Mouse (Mus musculus): ENCODE data around the gene Trim63. TPM values are rescaled to one million over a fixed set of nuclear protein-coding genes. Genes with fewer than 3 reads are reported as not detected.
A peak's percentile ranks its signal among the peaks of the same experiment; 100 is the strongest.

The Trim63 gene
- polyA plus RNA-seq, 1 experiment from 2014 or later = 1.0 TPM

DNA sequence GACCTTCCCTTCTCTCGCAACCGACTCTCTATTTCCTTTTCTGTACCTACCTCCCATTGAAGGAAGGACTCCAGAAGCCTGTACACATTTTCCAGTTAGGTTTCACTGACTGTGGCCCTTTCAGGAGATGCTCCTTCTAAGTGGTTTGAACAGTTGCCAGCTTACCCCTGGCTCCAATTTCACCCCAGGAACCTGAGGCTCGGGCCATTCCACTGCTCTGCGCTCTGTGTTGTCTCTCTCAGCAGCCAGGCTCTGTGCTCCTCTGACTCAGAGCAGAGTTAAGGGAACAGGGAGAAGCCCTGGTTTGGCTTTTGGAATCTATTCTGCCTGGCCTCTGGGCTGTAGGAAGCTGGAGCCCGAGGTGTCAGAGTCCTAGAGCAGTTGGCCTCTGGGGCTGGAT is 12.8 kb upstream of the Trim63 start:
- no peak for ATAC-seq
- no peaks in the 10 kb centered on the region for H3K27me3 ChIP-seq (replicated peaks)
- H3K4me3 ChIP-seq (replicated peaks) = no peak overlapping the region
- no peaks in the 10 kb centered on the region for H3K9me3 ChIP-seq
- no peak overlapping the region for H3K4me2 ChIP-seq (replicated peaks)
- no peak overlapping the region for H3K27ac ChIP-seq
- H3K4me1 ChIP-seq (replicated peaks) = peaks cover 2% of the 10 kb centered on the region; the same call in 1 of the 2 replicates
- WGBS = 77% methylated on average over 5 of the region's 5 CpGs
- H3K36me3 ChIP-seq = no peaks in the 10 kb centered on the region
- no peak overlapping the region for H3K9ac ChIP-seq

DNA sequence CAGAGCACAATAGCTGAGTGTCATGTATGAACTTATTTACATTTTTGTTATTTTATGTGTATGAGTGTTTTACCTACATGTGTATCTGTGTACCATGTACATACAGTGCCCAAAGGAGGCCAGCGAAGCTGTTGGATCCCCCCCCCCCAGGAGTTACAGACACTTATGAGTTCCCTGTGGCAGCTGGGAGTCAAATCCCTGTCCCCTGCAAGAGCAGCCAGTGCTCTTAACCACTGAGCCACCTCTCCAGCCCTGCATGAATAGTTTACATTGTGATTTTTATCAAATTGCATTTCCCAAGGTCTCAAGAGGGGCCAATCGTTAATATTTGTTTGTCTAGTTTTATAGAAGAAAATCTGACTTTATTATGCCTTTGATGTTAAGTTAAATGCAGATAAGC is 8.0 kb upstream of the Trim63 start:
- Histone ChIP-seq H3K4me3 (replicated peaks) (no peak overlapping the region), H3K4me2 (replicated peaks) (peak overlapping the region; percentile 45; the same call in 1 of the 2 replicates), H3K4me1 (replicated peaks) (peaks cover 15% of the 10 kb centered on the region), H3K9ac (no peak overlapping the region), H3K27me3 (replicated peaks) (no peaks in the 10 kb centered on the region), H3K27ac (peak overlapping the region; percentile 51), H3K9me3 (no peaks in the 10 kb centered on the region), H3K36me3 (no peaks in the 10 kb centered on the region)
- 48% methylated on average over 2 of the region's 2 CpGs for WGBS
- peak; percentile 73 for ATAC-seq

DNA sequence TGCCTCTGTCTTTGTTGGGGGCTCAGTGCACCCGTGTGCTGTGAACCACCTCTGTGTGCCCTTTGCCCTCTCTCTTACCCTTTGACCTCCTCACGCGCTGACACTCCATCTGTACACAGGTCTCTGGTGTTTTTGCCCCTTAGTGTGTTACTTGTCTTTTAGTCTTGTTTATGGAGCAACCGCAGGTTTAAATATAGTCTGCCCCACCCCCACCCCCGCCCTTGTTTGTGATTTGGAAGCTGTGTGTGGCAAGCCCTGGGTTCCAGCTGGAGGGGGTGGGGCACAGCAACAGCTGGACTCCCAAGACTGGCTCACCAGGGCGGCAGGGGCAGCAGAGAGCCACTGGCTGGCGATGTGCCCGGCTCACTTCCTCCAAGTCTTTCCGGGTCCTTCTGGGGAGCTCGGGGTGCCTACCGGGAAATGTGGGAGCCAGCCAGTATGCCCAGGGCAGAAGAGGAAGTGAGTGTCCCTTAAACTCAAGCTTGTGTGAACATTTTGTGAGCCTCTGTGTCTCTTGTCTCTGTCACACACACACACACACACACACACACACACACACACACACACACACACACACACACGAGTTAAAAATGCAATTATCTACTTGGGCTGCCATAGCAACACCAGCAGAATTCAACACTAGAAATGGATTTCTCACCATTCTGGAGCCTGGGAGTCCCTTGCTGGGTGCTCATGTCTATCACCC is 7.4 kb upstream of the Trim63 start:
- Histone ChIP-seq H3K9ac (no peak overlapping the region), H3K27ac (peak overlapping the region; percentile 51), H3K4me1 (replicated peaks) (peaks cover 15% of the 10 kb centered on the region), H3K36me3 (no peaks in the 10 kb centered on the region), H3K9me3 (no peaks in the 10 kb centered on the region), H3K4me2 (replicated peaks) (peak overlapping the region; percentile 45), H3K27me3 (replicated peaks) (no peaks in the 10 kb centered on the region), H3K4me3 (replicated peaks) (no peak overlapping the region)
- WGBS = 4% methylated on average over 12 of the region's 12 CpGs
- peak; percentile 88 for ATAC-seq

DNA sequence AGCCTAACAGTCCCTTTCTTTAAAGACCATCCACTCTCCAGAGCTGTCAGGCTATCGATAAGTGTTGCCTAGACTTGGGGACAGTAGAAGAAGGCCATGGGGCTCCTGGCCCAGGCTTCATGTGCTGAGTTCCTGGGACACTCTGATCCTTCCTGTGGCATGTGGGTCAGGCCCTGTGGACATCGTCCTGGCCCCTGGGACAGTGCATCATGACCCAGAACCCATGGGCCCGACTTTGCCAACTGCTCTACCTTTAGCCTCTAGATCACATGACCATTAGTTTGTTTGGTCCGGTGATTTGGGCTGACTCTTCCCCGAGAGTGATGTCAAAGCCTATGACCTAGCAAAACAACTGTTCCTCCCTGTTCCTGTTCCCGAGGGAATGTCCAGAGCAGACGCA is 4.8 kb upstream of the Trim63 start:
- Histone ChIP-seq H3K9me3 (no peaks in the 10 kb centered on the region), H3K4me1 (replicated peaks) (peaks cover 15% of the 10 kb centered on the region), H3K27ac (no peak overlapping the region), H3K36me3 (no peaks in the 10 kb centered on the region), H3K27me3 (replicated peaks) (no peaks in the 10 kb centered on the region), H3K9ac (no peak overlapping the region), H3K4me3 (replicated peaks) (no peak overlapping the region), H3K4me2 (replicated peaks) (no peak overlapping the region)
- ATAC-seq = no peak
- 89% methylated on average over 7 of the region's 7 CpGs for WGBS

DNA sequence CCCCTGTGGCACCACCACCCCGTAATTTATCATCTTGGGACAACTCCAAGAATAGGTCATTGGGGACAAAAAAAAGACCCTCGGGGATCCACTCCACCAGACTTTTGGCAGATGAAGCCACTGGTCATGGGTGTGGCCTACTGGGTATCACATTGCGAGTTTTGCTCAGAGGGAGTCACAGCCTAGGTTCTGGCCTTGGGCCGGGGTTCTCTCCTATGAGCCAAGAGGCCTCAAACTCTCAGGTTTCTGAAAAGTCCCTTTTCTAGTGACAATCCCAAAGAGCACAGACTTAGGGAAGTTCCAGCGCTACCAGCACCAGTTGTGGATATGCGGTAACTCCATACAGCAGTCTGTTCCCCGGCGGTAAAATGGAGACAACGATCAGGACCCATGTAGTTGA is 4.3 kb upstream of the Trim63 start:
- no peak for ATAC-seq
- H3K4me1 ChIP-seq (replicated peaks) = peaks cover 15% of the 10 kb centered on the region
- H3K27me3 ChIP-seq (replicated peaks) = no peaks in the 10 kb centered on the region
- no peaks in the 10 kb centered on the region for H3K9me3 ChIP-seq
- no peak overlapping the region for H3K4me3 ChIP-seq (replicated peaks)
- WGBS = 87% methylated on average over 9 of the region's 9 CpGs
- H3K27ac ChIP-seq = no peak overlapping the region
- H3K4me2 ChIP-seq (replicated peaks) = no peak overlapping the region
- H3K9ac ChIP-seq = no peak overlapping the region
- H3K36me3 ChIP-seq = no peaks in the 10 kb centered on the region

DNA sequence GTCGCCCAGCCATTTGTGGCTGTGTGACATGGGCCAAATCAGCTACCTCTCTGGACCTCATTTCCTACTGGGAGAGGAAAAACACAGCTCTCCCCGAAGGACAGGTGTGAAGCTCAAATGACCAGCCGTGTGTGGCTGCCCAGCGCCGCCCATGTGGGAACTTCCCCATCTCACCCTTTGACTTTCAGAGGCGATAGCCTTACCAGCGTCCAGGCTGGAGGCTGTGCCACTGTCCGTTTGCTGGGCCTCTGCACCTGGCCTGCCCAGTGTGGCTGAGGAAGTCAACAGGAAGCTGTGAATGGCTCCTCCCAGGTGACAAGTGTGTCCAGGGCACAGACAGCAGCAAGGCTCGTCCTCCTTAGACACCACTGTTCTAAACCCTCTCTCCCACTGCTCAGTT is 3.1 kb upstream of the Trim63 start:
- Histone ChIP-seq H3K27ac (no peak overlapping the region), H3K27me3 (replicated peaks) (no peaks in the 10 kb centered on the region), H3K4me3 (replicated peaks) (no peak overlapping the region), H3K9ac (no peak overlapping the region), H3K9me3 (no peaks in the 10 kb centered on the region), H3K4me2 (replicated peaks) (no peak overlapping the region), H3K4me1 (replicated peaks) (peaks cover 13% of the 10 kb centered on the region), H3K36me3 (no peaks in the 10 kb centered on the region)
- 75% methylated on average over 9 of the region's 9 CpGs for WGBS
- ATAC-seq = no peak

DNA sequence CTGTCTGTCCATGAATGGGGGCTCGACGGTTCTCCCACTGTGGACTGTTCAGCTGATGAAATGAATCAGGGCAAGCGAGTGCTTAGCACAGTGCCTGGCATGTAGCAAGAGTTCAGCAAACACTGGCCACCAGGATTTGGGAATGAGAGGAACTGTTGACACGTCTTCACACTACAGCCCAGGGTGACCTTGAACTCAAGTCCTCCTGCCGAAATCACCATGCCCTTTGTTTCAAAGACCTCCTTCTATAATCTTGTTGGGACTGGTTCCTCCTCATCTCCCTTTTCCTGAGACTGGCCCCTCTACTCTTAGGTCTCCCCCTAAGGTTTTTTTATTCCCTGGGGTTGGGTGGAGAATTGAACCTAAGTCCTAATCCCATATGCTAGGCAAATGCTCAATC is 2.6 kb upstream of the Trim63 start:
- Histone ChIP-seq H3K4me2 (replicated peaks) (no peak overlapping the region), H3K4me1 (replicated peaks) (peaks cover 10% of the 10 kb centered on the region), H3K9me3 (no peaks in the 10 kb centered on the region), H3K4me3 (replicated peaks) (no peak overlapping the region), H3K27ac (no peak overlapping the region), H3K27me3 (replicated peaks) (no peaks in the 10 kb centered on the region), H3K9ac (no peak overlapping the region), H3K36me3 (no peaks in the 10 kb centered on the region)
- no peak for ATAC-seq
- WGBS = 92% methylated on average over 5 of the region's 5 CpGs

DNA sequence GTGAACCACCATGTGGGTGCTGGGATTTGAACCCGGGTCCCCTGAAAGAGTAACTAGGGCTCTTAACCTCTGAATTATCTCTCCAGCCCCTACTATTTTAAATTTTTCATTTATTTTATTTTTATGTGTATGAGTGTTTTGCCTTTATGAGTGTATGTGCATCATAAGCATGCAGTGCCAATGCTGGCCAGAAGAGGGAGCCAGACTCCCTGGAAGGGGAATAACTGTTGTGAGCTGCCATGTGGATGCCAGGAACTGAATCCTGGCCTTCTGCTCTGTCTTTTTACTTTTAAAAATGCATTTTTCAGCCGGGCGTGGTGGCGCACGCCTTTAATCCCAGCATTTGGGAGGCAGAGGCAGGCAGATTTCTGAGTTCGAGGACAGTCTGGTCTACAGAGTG is 2.0 kb upstream of the Trim63 start:
- Histone ChIP-seq H3K4me2 (replicated peaks) (no peak overlapping the region), H3K36me3 (no peaks in the 10 kb centered on the region), H3K9ac (no peak overlapping the region), H3K27me3 (replicated peaks) (no peaks in the 10 kb centered on the region), H3K9me3 (no peaks in the 10 kb centered on the region), H3K4me3 (replicated peaks) (no peak overlapping the region), H3K4me1 (replicated peaks) (peaks cover 4% of the 10 kb centered on the region; the same call in 1 of the 2 replicates), H3K27ac (no peak overlapping the region)
- no peak for ATAC-seq
- WGBS = 94% methylated on average over 6 of the region's 6 CpGs

DNA sequence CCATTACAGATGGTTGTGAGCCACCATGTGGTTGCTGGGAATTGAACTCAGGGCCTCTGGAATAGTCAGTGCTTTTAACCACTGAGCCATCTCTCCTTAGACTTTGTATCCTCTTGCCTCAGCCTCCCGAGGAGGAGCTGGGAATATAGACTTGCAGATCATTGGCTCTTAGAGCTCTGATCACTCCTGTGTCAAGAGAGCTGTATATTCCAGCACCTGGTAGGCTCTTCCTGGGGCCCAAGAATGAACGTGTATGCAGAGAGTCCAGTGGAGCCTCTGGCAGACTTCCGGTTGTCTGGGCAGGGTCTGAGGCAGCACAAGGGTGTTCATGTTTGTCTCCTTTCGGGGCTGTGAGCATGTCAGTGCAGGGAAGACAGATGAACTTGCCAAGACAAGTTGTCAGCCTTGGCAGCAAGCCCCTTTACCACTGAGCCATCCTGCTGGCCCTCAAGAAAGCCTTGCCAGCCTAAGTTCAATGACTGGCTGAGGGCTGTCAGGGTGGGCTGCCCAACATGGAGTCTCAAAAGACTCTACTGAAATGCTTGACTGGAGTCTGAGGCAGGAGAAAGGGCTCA is 752 bp upstream of the Trim63 start:
- Histone ChIP-seq H3K4me3 (replicated peaks) (no peak overlapping the region), H3K27me3 (replicated peaks) (no peaks in the 10 kb centered on the region), H3K9me3 (no peaks in the 10 kb centered on the region), H3K27ac (no peak overlapping the region), H3K36me3 (no peaks in the 10 kb centered on the region), H3K4me1 (replicated peaks) (no peaks in the 10 kb centered on the region), H3K9ac (no peak overlapping the region), H3K4me2 (replicated peaks) (no peak overlapping the region)
- WGBS = 80% methylated on average over 4 of the region's 4 CpGs
- no peak for ATAC-seq

DNA sequence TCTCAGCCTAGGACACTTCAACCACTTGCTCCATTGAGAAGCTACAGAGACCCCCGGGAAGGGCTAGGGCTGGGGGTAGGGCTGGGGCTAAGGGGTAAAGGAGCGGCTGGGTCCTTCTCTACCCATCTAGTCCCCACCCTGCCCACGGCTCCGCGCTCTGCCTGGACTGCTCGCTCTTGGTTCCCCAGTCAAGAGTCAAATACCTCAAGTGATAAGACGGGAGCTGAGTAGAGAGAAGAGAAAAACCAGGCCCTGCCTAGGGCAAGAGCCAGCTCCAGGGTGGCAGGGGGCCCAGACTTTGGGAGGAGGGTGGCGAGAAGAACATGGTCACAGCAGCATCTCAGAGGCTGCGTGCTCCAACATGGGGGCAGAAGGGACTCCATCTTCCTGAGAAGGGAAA is 550 bp downstream of the Trim63 start:
- Histone ChIP-seq H3K9ac (no peak overlapping the region), H3K4me3 (replicated peaks) (no peak overlapping the region), H3K27me3 (replicated peaks) (no peaks in the 10 kb centered on the region), H3K4me1 (replicated peaks) (no peaks in the 10 kb centered on the region), H3K9me3 (no peaks in the 10 kb centered on the region), H3K4me2 (replicated peaks) (no peak overlapping the region), H3K27ac (no peak overlapping the region), H3K36me3 (no peaks in the 10 kb centered on the region)
- 65% methylated on average over 9 of the region's 9 CpGs for WGBS
- ATAC-seq = no peak

DNA sequence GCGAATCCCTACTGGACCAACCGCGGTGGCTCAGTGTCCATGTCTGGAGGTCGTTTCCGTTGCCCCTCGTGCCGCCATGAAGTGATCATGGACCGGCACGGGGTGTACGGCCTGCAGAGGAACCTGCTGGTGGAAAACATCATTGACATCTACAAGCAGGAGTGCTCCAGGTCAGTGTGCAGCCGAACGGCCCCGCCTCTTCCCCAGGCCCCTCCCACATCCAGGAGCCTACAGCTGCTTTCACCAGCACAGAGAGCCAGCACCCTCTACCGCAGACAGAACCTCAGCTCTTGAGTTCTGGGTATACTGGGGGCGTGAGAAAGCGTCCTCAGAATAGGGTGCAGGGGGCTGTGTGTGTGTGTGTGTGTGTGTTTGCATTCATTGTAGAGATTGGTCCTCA is 1.5 kb downstream of the Trim63 start:
- no peak overlapping the region for H3K4me3 ChIP-seq (replicated peaks)
- H3K36me3 ChIP-seq = no peaks in the 10 kb centered on the region
- ATAC-seq = peak; percentile 69

DNA sequence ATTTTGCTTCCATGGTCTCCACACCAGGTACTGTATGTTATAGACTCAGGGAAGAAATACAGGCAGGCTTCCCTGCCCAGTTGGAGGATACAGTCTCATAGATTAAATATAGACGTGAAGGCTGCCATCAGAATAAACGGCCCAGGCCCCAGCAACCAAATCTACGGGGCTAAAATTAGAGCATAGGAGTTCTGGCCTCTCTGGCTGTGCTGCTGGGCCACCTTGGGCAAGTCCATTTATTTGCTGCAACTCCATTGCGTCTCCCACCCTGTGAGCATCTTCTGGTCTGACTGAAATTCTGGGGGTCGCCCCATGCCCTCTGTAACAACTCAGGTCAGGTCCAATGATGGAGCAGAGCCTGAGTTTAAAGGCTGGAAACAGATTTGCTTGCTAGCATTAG is 4.2 kb downstream of the Trim63 start:
- no peak overlapping the region for H3K27ac ChIP-seq
- H3K4me2 ChIP-seq (replicated peaks) = no peak overlapping the region
- no peaks in the 10 kb centered on the region for H3K4me1 ChIP-seq (replicated peaks)
- H3K9ac ChIP-seq = no peak overlapping the region
- no peaks in the 10 kb centered on the region for H3K36me3 ChIP-seq
- no peaks in the 10 kb centered on the region for H3K27me3 ChIP-seq (replicated peaks)
- ATAC-seq = no peak
- H3K9me3 ChIP-seq = no peaks in the 10 kb centered on the region
- WGBS = 80% methylated on average over 5 of the region's 5 CpGs
- no peak overlapping the region for H3K4me3 ChIP-seq (replicated peaks)

More for the DNA sequence above, 1.5 kb downstream of the Trim63 start:
- no peaks in the 10 kb centered on the region for H3K9me3 ChIP-seq
- no peak overlapping the region for H3K9ac ChIP-seq
- H3K27me3 ChIP-seq (replicated peaks) = no peaks in the 10 kb centered on the region
- no peaks in the 10 kb centered on the region for H3K4me1 ChIP-seq (replicated peaks)
- WGBS = 54% methylated on average over 16 of the region's 16 CpGs
- H3K27ac ChIP-seq = no peak overlapping the region
- no peak overlapping the region for H3K4me2 ChIP-seq (replicated peaks)

DNA sequence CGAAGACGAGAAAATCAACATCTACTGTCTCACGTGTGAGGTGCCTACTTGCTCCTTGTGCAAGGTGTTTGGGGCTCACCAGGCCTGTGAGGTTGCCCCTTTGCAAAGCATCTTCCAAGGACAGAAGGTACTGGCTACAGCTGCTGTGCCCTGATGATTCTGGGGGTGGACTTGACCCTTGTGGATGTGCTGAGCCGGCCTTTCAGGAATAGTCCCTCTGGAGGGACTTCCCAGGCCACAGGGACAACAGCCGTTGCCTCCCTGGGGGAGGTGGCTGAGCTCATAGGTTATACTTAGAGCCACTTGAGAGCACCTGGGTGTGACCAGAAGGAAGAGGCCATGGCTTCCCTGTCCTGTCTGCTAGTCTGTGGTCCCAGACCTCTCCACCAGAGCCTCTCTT is 4.8 kb downstream of the Trim63 start:
- ATAC-seq = no peak
- 73% methylated on average over 5 of the region's 5 CpGs for WGBS
- H3K4me1 ChIP-seq (replicated peaks) = no peaks in the 10 kb centered on the region

More for the DNA sequence above, 4.8 kb downstream of the Trim63 start:
- no peaks in the 10 kb centered on the region for H3K36me3 ChIP-seq
- no peaks in the 10 kb centered on the region for H3K9me3 ChIP-seq
- no peaks in the 10 kb centered on the region for H3K27me3 ChIP-seq (replicated peaks)
- no peak overlapping the region for H3K9ac ChIP-seq
- no peak overlapping the region for H3K4me2 ChIP-seq (replicated peaks)
- no peak overlapping the region for H3K27ac ChIP-seq
- H3K4me3 ChIP-seq (replicated peaks) = no peak overlapping the region
